Mouse (Mus musculus): ENCODE measurements around the gene Fgfr2.
A peak's percentile ranks its signal among the peaks of the same experiment; 100 is the strongest.

Fgfr2 gene

DNA sequence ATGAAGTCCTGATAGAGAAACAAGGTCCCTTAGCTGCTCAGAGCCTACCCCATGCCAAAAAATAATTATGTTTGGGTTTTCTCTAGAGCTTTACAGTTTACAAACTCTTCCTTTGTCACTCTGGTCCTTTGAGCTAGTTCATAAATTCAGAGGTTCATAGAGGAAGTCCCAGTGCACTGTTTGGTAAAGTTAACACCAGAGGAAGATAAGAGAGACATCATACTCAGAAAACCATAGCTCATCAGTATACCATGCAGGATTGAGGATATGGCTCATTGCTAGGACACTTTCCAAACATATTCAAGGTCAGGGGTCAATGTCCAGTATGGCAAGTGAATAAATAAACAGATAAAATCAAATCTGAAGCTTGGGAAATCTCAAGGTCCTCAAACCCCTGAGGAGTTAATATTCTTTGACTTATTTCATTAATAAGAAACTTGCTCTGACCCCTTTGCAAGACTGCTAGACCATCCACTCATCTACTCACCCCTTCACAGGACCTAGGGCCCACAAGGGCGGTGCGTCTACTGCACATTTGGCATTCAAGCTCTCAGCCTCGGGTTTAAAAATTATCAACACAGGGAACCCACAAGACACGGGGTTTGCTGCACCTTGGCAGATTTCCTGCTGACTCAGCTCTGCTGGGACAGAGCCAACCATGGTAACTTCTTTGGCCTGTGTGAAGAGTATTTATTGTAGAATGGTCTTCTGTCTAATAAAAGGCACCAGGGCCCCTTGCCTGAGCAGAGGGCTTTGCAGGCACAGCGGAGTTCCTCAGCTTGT is 797.4 kb downstream of the Fgfr2 start:
- DNase-seq (ENCODE audit: low spot score), result peak; percentile 67

GRCm38 (mm10) chr7:132323430-132323829 is 799.7 kb downstream of the Fgfr2 start:
- DNase-seq (ENCODE audit: low spot score), result no peak

GRCm38 (mm10) chr7:132321392-132321958 is 801.7 kb downstream of the Fgfr2 start:
- no peak for DNase-seq (ENCODE audit: low spot score)

DNA sequence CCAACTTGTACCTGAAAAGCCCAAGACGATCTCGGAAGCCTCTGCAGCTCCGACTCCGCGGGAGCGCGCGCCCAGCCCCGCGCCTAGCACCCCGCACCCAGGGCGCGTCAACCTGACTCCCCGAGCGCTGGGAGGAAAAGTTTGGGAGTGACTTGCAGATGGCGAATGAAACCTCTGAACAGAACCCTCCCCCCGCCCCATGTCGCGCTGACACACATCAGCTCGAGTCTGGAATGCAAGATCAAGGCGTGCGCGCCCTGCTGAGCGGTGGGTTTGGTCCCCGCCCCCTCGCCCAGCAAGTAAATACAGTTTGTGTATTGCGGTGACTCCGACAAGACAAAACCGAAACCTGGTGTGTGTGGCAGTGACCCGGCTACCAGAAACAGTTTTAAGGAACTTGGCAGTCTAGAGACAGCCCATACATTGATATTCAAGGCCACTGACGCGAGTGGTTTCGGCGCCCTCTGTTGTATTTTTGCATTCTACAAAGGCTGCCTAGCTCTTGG is 806.1 kb downstream of the Fgfr2 start, which contains the start of gene Chst15:
Chst15 (minus strand) TSS at position 193 of the 506 bp plus-strand sequence.
- DNase-seq (ENCODE audit: low spot score), result peak; percentile 28

DNA sequence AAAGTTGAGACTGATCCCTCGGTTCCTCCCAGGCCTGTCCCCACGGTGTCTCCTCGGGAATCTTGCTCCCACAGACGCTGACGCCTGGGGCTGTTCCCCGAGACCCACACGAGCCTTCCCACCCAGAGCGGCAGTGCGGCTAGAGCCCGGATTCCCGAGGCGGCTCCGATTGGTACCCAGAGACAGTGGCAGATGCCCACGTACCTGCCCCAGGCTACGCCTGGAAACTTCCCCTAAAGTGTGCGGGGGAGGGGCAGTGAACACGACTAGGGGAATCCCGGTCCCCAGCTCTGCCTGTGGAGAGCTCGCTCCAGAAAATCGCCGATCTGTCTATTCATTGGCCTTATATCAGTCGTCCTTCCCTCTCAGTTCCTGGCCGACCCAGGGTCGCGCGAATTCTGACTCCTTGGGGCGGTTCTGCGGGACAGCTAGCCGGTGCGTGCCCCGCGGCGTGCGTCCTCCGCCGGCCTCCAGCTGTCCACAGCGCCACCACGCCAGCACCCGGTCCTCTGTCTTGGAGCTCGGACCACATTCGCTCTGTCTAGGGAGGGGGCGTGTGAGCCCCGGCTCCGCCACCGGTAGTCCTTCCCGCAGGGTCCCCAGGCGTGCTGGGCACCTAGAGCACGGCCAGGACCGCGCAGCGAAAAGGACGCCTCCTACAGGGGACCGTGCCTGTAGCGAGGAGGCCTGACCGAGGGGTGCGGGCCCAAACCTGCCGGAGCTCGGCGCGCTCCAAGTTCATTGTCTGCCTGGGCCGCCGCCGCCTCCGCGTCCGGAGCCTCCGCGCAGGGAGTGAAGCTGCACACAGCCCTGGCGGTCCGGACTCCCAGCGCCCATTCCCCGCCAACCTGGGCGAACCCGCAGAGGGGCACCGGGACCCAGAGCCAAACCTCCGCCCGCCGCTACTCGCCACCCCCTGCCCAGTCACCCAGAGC is 806.8 kb downstream of the Fgfr2 start:
- DNase-seq (ENCODE audit: low spot score), result peak; percentile 47

GRCm38 (mm10) chr7:132315149-132316091 is 807.7 kb downstream of the Fgfr2 start:
- DNase-seq (ENCODE audit: low spot score), result peak; percentile 52

GRCm38 (mm10) chr7:132312396-132312795 is 810.8 kb downstream of the Fgfr2 start:
- DNase-seq (ENCODE audit: low spot score), result no peak

DNA sequence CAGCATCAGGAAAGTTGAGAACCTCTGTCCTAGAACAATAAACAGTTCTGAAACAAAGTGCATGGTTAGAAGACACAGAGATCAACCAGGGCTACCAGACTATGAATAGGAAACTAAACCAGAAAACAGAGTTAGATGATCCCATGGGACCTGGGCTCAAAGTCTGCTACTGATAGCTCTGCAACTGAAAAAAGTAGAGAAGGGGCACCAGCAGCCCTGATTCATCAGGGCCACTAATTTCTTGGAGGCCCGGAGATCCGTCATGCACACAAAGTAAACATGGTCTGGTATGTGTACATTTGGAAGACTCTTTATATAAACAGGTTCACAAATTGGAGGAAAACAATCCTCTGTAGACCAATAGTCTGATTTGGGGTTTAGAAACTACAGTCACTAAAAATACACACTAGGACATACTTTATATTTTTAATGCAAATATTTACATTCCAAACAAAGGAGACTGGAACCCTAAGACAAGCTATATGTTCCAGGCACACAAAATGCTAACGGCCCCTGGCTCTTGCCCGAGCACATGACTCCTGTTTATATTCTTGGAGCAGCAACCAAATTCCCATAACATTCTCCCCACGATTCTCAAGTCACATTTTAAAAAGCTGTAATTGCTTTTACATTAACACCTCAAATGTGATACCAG is 814.5 kb downstream of the Fgfr2 start:
- DNase-seq (ENCODE audit: low spot score), result no peak

DNA sequence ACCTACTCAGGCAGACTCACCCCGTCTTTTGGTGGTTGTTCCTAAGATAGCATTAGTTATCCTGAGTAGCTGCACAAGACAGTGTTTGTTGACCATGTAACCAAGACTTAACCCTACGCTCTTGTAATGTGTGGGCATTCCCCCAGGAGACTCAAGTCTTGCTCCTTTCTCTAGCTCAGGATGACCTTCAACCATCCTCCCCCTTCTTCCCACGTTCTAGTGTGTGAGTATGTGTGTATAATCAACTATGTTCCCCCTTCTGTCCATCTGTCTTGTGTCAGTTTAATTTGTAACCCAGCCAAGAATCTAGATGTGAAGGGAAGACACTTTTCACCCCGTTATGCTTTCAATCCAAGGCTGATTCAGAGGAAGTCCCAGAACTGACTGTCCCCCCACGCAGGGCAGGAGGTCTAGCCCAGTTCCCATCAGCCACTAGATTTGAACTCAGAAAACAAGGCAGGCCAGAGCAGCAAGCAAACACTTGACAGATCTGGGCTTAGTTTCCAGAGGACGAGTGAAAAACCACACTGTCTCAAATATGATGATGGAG is 815.4 kb downstream of the Fgfr2 start:
- no peak for DNase-seq (ENCODE audit: low spot score)

DNA sequence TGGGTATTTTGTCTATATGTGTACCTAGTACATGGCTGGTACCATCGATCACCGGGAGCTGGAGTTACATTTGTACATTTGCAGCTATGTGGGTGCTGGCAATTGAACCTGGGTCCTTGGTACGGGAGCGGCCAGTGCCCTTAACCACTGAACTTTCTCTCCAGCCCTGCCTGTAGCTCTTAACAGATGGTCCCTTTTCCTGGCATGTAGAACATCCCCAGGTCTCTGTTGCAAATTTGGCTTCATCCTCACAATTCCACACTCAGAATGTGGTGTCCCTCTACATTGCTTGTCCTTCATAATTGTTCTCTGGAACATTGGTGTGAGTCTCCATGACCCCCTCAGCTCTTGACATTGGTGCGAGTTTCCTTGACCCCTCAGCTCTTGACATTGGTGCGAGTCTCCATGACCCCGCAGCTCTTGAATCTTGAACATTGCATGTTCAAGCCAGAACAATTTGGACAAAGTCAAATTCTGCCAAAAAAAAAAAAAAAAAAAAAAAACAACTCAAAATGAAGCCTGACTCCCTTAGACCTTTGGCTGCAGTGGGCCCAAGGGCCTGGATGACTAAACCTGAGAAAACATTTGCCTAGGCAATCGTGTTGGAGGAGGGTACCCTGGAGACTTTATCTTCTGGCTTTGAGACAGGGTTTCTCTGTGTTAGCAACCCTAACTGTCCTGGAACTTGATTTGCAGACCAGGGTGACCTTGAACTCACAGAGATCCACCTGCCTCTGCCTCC is 816.3 kb downstream of the Fgfr2 start:
- DNase-seq (ENCODE audit: low spot score), result no peak

DNA sequence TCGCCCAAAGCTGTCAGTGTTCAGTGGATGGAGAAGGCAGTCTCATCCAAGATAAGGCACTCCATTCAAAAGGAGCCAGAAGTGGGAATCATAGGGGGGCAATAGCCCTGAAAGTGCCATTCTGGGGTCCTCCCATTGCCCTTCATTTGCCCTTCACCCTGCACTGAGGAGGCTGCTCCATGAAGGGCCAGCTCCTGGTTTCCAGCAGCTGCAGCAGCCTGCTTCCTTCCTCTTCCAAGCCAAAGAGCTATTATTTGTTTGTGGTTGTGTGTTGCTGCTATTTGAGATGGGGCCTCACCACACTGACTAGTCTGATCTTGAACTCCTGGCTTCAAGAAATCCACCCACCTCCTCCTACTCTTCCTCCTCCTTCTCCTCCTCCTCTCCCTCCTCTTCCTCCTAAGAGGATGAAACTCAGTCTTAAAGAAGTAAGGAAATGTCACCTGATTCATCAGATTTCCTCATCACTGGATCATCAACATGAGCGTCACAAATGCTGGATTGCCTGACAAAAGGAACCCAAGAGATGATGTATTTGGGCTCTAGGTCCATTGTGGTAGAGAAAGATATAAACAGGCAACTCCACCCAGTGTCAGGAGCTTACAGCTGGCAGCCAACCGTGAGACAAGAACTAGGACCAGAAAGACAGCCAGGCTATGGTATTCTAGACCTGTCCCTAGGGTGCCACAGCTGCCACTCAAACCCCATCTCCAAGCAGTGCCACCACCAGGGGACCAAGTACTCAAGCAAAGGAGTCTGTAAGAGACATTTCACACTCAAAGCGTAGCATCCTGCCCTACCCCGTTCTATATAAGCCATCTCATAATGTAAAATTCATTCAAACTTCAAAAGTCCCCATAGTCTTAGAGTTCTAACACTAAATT is 817.4 kb downstream of the Fgfr2 start:
- no peak for DNase-seq (ENCODE audit: low spot score)

- no peak for DNase-seq (ENCODE audit: low spot score)
Measured at GRCm38 (mm10) chr7:132304424-132305085, 818.6 kb downstream of the Fgfr2 start.

DNA sequence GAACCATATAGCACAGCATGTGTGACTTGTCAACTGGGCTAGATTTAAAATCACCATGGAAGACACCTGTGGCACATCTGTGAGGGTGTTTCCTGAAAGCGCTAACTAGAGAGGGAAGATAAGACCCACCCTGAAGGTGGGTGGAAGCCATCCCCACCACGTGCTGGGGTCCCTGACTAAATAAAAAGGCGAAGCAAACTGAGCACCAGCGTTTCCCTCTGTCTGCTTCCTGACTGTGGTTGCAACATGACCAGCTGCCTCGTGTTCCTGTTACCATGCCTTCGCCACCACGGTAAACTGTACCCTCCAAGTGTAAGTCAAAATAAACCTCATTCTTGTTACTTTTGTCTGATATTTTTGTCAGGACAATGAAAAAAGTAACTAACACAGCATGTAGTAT is 819.2 kb downstream of the Fgfr2 start:
- DNase-seq (ENCODE audit: low spot score), result no peak

- DNase-seq (ENCODE audit: low spot score), result no peak
Measured at GRCm38 (mm10) chr7:132302508-132303241, 820.5 kb downstream of the Fgfr2 start.

DNA sequence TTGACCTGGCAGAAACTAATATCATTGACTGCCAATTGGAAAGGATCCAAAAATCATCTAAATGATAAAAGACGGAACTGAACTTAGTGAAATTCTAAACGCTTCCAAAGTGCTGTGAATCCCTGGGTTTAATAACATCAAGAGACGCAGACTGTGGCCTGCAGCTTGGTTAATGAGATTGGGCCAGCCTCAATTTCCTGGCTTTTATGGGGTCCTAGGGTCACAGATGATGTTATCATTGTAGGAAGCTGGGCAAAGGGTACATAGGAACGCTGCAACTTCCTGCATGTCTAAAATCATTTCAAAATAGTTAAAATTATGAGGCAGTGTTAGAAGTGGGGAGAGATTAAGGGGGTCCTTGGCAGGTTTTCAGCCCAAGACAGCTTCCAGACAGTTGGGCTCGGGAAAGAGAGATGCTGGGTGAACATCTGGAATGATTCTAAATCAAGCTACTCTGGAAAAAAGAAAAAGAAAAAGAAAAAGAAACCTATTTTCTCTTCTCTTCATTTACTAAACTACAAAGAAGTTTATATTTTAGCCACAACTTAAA is 823.4 kb downstream of the Fgfr2 start:
- DNase-seq (ENCODE audit: low spot score), result no peak

- DNase-seq (ENCODE audit: low spot score), result no peak
Measured at GRCm38 (mm10) chr7:132298412-132298990, 824.6 kb downstream of the Fgfr2 start.

Data from ovary, postnatal 14 days (tissue).